Mouse (Mus musculus) intestine, embryonic 14.5 days (tissue): ENCODE data around the gene Tjp2. TPM values are rescaled to one million over a fixed set of nuclear protein-coding genes. Genes with fewer than 3 reads are reported as not detected.
A peak's percentile ranks its signal among the peaks of the same experiment; 100 is the strongest.

Source experiments
- ATAC-seq: fragments of 200-750 bp; cut with Nextera tagmentation; replicated peaks from 2 replicates; pipeline ENCODE4 v1.8.0; 2017; ENCODE audit warnings: low read depth, moderate number of reproducible peaks, moderate TSS enrichment, moderate library complexity; ENCODE audit not compliant: low FRiP score, low TSS enrichment
- DNase-seq: peaks from one replicate; pipeline ENCODE4 v3.0.0-alpha.2; 2018; ENCODE audit warnings: low spot score
- H3K27ac ChIP-seq: fragments of 300-500 bp; sonication (generic); 2 replicates; pipeline ENCODE4 v1.5.1; 2014; ENCODE audit warnings: low read depth, mild to moderate bottlenecking, control low read depth
- H3K27me3 ChIP-seq: fragments of 300-500 bp; sonication (generic); replicated peaks from 2 replicates; pipeline ENCODE4 v1.6.1; 2014; ENCODE audit warnings: low read length, control low read depth; ENCODE audit not compliant: control insufficient read depth, insufficient read depth
- H3K36me3 ChIP-seq: fragments of 300-500 bp; sonication (generic); 2 replicates; pipeline ENCODE4 v1.6.1; 2014; ENCODE audit warnings: low read length, control low read depth; ENCODE audit not compliant: control insufficient read depth, insufficient read depth
- H3K4me1 ChIP-seq: fragments of 300-500 bp; sonication (generic); replicated peaks from 2 replicates; pipeline ENCODE4 v1.6.1; 2014; ENCODE audit warnings: low read length, control low read depth, mixed read lengths; ENCODE audit not compliant: control insufficient read depth, insufficient read depth
- H3K4me2 ChIP-seq: fragments of 300-500 bp; sonication (generic); 2 replicates; pipeline ENCODE4 v1.6.1; 2014; ENCODE audit warnings: low read length
- H3K4me3 ChIP-seq: fragments of 300-500 bp; sonication (generic); 2 replicates; pipeline ENCODE4 v1.5.1; 2014; ENCODE audit warnings: low read depth, low read length, control low read depth, mixed read lengths
- H3K9ac ChIP-seq: fragments of 300-500 bp; sonication (generic); 2 replicates; pipeline ENCODE4 v1.6.1; 2014; ENCODE audit warnings: mild to moderate bottlenecking, low read length
- H3K9me3 ChIP-seq: fragments of 300-500 bp; sonication (generic); 2 replicates; pipeline ENCODE4 v1.6.1; 2016; ENCODE audit warnings: low read length, control low read depth; ENCODE audit not compliant: control insufficient read depth
- WGBS: fragments of 180-500 bp; shearing (Covaris S2); extraction: QIAGEN DNeasy Blood & Tissue Kit; methylation state at CpG from one replicate; pipeline ENCODE4 v1.1.7; 2014; 5-methylcytosine and 5-hydroxymethylcytosine counted together
- polyA plus RNA-seq: library from polyadenylated mRNA; unstranded; fragments of >200 nt; fragmentation: Nextera tagmentation; extraction: Ambion mirVana; gene quantifications from 2 replicates; pipeline ENCODE4 v1.2.1, GENCODE M21; 2014

Tjp2 gene
- polyA plus RNA-seq, 1 experiment from 2014 or later: 41.9 TPM

DNA sequence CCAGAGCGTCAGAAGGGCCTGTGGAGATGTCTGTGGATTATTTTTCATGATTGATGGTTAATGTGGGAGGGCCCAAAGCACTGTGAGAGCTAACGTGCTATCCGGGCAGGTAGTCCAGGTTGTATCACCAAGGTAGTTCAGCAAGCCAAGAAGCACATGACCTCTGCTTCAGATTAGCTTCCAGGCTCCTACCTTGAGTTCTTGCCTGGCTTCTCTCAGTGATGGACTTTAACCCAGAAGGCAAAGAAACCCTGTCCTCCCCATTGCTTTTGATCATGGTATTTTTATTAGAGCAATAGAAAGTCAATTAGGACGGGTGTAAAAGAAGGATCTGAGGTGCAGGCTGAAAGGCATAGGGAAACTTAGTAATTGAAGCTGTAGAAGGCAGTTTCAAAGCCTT, 161.2 kb downstream of the Tjp2 start:
- no peak overlapping the region for H3K4me3 ChIP-seq
- no peak overlapping the region for H3K4me2 ChIP-seq
- no peak for DNase-seq
- peak overlapping the region; percentile 33; the same call in 1 of the 2 replicates for H3K27ac ChIP-seq
- no peaks in the 10 kb centered on the region for H3K27me3 ChIP-seq
- no peak overlapping the region for H3K9ac ChIP-seq
- ATAC-seq: peak; percentile 66; the same call in 1 of the 2 replicates
- no peaks in the 10 kb centered on the region for H3K4me1 ChIP-seq
- H3K36me3 ChIP-seq: no peaks in the 10 kb centered on the region
- no peaks in the 10 kb centered on the region for H3K9me3 ChIP-seq
- 53% methylated on average over 4 of the region's 4 CpGs for WGBS

DNA sequence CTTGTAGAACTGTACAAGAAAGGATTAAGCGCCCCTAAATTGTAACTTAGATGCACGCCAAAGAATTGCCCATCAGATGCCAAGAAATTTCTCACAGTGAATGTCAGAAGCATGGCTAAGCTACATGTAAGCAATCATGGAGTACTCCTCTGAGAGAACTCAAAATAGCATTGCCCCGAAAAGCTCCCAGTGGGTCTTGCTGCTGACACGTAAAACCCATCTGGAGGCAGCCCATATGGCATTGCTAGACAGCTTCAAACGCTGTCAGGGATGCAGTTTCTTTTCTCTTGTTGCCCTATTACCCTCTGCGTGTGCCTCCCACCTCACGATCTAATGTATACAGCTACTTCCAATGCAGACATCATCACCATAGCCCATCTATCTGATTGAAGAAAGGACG, 166.0 kb downstream of the Tjp2 start:
- H3K36me3 ChIP-seq: no peaks in the 10 kb centered on the region
- H3K9ac ChIP-seq: no peak overlapping the region
- DNase-seq (no peak), ATAC-seq (no peak)
- no peak overlapping the region for H3K4me3 ChIP-seq
- no peak overlapping the region for H3K27ac ChIP-seq
- H3K4me2 ChIP-seq: no peak overlapping the region
- no peaks in the 10 kb centered on the region for H3K9me3 ChIP-seq
- H3K27me3 ChIP-seq: no peaks in the 10 kb centered on the region
- peaks cover 11% of the 10 kb centered on the region for H3K4me1 ChIP-seq
- WGBS: 72% methylated on average over 8 of the region's 8 CpGs

DNA sequence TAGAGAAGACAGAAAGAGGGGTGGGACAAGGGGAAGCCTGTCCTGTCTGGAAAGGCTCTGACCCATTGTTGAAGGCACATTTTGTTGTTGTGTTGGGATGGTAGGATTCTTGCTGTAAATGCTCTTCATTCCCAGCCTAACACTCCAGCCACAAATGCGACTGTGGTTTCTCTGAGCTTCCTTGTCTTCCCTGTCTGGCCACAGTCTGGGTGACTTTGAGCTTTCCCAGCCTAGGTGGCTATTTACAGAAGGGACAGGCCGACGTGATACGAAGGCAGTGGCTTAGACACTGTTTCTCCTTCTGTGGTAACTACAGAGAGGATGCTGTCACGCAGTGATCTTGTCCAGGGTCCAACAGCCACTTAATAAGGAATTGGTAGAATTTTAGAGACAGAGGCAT, 166.8 kb downstream of the Tjp2 start:
- H3K9me3 ChIP-seq: no peaks in the 10 kb centered on the region
- DNase-seq: no peak
- 0 out of 2 replicates have a peak, but pooled peaks have one; percentile 45 for ATAC-seq
- 27% methylated on average over 5 of the region's 5 CpGs for WGBS
- H3K27ac ChIP-seq: no peak overlapping the region
- peaks cover 11% of the 10 kb centered on the region for H3K4me1 ChIP-seq
- no peaks in the 10 kb centered on the region for H3K36me3 ChIP-seq
- H3K4me2 ChIP-seq: no peak overlapping the region
- no peaks in the 10 kb centered on the region for H3K27me3 ChIP-seq
- H3K4me3 ChIP-seq: no peak overlapping the region
- H3K9ac ChIP-seq: no peak overlapping the region

DNA sequence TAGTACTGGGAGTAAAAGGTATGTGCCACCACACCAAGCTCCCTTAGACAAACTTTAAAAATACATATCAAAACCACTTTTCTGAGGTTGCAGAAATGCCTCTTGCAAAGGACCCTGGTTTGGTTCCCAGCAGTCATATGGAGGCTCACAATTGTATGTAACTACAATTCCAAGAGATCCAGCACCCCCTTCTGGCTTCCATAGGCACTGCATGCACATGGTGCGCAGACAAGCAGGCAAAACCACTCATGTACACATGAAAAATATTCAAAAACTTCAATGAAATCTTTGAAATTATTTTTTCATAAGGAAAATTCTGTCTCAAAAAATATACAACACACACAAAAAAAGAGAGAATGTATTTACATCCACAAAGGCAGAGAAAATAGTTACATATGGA, 167.9 kb downstream of the Tjp2 start:
- ATAC-seq (no peak), DNase-seq (no peak)
- Histone ChIP-seq H3K36me3 (no peaks in the 10 kb centered on the region), H3K9ac (no peak overlapping the region), H3K9me3 (no peaks in the 10 kb centered on the region), H3K4me2 (no peak overlapping the region), H3K4me3 (no peak overlapping the region), H3K27ac (no peak overlapping the region), H3K27me3 (no peaks in the 10 kb centered on the region), H3K4me1 (peaks cover 11% of the 10 kb centered on the region)
- 90% methylated on average over 1 of the region's 1 CpGs for WGBS

DNA sequence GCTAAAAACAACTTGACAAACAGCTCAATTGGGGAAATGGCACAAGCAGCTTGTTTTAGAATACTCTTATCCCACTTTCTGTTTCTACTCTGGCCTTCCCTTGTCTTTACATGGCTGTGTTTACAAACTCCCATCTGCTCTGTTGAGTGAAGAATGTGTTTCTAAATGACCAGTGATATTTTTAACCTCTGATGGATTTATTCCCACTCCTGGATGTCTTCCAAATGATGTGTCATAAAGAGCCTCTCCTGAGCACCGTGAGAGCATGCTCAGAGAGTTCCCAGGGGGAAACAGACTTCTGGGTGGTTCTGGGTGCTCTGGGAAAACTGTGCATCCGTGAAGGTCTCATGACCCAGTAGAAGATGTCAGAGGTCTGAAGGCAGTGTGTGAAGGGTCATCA, 169.9 kb downstream of the Tjp2 start:
- no peaks in the 10 kb centered on the region for H3K9me3 ChIP-seq
- DNase-seq (no peak), ATAC-seq (no peak)
- no peak overlapping the region for H3K4me3 ChIP-seq
- H3K27ac ChIP-seq: peak overlapping the region; percentile 29; the same call in 1 of the 2 replicates
- no peaks in the 10 kb centered on the region for H3K27me3 ChIP-seq
- no peak overlapping the region for H3K4me2 ChIP-seq
- H3K36me3 ChIP-seq: no peaks in the 10 kb centered on the region
- H3K9ac ChIP-seq: no peak overlapping the region
- WGBS: 26% methylated on average over 2 of the region's 2 CpGs
- peaks cover 11% of the 10 kb centered on the region for H3K4me1 ChIP-seq

DNA sequence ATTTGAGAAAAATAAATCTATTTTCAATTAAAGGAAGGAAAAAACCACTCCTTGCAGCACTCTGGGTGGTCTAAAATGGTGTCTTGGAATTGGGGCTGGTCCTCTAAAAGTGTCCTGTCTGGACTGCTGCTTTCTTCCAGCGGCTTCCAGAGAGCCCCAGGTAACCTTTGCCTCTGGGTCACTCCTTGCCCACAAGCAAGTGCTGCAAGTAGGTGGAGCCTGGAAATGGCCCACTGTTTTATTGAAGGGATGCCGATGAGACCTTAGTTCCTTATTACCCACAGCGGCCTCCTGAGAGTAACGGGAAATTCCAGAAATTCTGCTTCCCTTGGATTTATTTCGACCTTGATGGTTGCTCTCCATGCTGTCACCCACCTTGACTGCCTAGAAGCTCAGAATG, 170.6 kb downstream of the Tjp2 start:
- Histone ChIP-seq H3K4me2 (0 out of 2 replicates have a peak overlapping the region, but pooled peaks have one; percentile 9), H3K27ac (peak overlapping the region; percentile 70; the same call in 1 of the 2 replicates)
- ATAC-seq: peak; percentile 74; the same call in 1 of the 2 replicates

DNA sequence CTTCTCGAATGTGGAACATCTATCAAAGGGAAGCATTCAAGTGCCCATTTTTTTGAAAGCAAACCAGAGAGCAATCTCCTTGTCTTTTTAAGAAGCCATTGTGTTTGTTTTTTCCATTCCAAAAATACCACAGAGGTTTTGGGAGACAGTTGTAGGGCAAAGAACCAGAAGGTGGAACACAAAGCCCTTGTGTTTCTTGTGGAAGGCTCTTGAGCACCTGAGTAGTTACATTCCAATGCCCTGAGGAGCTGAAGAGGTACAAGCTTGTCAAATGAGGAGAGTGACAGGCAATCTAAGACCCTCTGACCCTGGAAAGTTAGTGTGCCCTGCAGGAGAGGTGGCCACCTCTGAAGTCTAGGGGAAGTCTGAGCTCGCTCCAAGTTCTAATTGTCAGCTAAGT, 174.3 kb downstream of the Tjp2 start:
- Histone ChIP-seq H3K4me1 (peaks cover 6% of the 10 kb centered on the region; the same call in 1 of the 2 replicates), H3K27ac (no peak overlapping the region), H3K4me2 (no peak overlapping the region), H3K9me3 (no peaks in the 10 kb centered on the region), H3K36me3 (no peaks in the 10 kb centered on the region), H3K9ac (no peak overlapping the region), H3K27me3 (no peaks in the 10 kb centered on the region), H3K4me3 (no peak overlapping the region)
- ATAC-seq: no peak
- WGBS: 66% methylated on average over 2 of the region's 2 CpGs
- no peak for DNase-seq

More for the DNA sequence above, 170.6 kb downstream of the Tjp2 start:
- Histone ChIP-seq H3K4me3 (no peak overlapping the region), H3K4me1 (peaks cover 11% of the 10 kb centered on the region), H3K9ac (no peak overlapping the region), H3K9me3 (no peaks in the 10 kb centered on the region), H3K27me3 (no peaks in the 10 kb centered on the region), H3K36me3 (no peaks in the 10 kb centered on the region)
- peak; percentile 50 for DNase-seq
- WGBS: 34% methylated on average over 5 of the region's 5 CpGs

DNA sequence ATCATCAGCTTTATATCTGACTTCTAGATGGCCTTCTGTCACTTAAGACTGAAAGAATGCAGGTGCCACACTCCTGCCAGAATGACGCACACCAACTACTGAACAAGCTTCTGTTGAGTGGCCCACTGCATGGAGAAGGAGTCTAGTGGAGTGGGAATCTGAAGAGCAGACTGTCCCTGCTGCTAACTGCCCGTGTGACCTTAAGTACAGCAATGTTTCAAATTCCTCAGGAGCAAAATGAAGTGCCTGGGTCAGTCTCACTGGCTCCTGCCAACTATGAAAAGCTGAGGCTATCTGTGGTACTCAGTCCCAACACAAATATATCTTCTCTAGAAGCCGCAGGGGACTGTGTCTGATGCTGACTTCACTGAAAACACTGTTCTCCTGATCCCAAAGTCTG, 175.5 kb downstream of the Tjp2 start:
- no peaks in the 10 kb centered on the region for H3K36me3 ChIP-seq
- H3K9ac ChIP-seq: no peak overlapping the region
- DNase-seq (no peak), ATAC-seq (no peak)
- no peaks in the 10 kb centered on the region for H3K27me3 ChIP-seq
- no peak overlapping the region for H3K4me2 ChIP-seq
- WGBS: 78% methylated on average over 3 of the region's 3 CpGs
- H3K4me1 ChIP-seq: no peaks in the 10 kb centered on the region; the same call in 1 of the 2 replicates
- no peak overlapping the region for H3K4me3 ChIP-seq
- no peaks in the 10 kb centered on the region for H3K9me3 ChIP-seq
- no peak overlapping the region for H3K27ac ChIP-seq

DNA sequence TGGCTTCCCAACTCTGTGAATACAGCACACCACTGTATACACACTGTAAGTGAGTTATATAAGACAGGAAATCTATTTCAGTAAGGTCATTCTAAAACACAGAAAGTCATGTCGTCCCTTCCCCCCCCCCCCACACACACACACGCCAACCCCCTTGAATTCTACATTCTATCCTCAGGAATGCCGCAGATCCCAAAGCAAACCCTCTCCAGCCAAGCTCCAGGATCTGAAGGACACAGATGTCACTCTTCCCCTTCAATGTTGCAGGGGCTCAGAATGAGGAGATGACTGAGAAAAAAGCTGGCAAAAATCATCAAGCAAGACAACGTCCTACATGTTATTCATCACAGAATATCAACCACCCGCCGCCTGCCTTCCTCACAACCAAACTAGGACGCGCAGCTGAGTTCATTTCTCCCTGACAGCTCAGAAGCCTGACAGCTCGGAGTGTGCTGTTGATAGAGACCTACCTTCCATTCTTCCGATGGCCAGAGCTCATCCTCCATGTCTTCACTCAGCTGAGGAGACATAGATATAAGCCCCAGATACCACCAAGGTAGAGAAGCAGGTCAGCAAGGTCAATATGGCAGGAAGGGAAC, 178.3 kb downstream of the Tjp2 start:
- DNase-seq (no peak), ATAC-seq (no peak)
- Histone ChIP-seq H3K4me3 (no peak overlapping the region), H3K9ac (no peak overlapping the region), H3K9me3 (no peaks in the 10 kb centered on the region), H3K36me3 (no peaks in the 10 kb centered on the region), H3K27ac (no peak overlapping the region), H3K4me2 (no peak overlapping the region), H3K4me1 (no peaks in the 10 kb centered on the region), H3K27me3 (no peaks in the 10 kb centered on the region)
- WGBS: 83% methylated on average over 10 of the region's 10 CpGs
